Mouse (Mus musculus): ENCODE results near the gene Gm43517. TPM values are rescaled to one million over a fixed set of nuclear protein-coding genes. Genes with fewer than 3 reads are reported as not detected.

Gene Gm43517
- polyA plus RNA-seq, 1 experiment from 2014 or later = not detected

- Histone ChIP-seq H3K4me1 (replicated peaks) (peaks cover 12% of the 10 kb centered on the region), H3K27me3 (peaks cover 83% of the 10 kb centered on the region), H3K4me2 (no peak overlapping the region), H3K27ac (no peak overlapping the region), H3K9me3 (no peaks in the 10 kb centered on the region), H3K9ac (no peak overlapping the region), H3K4me3 (no peak overlapping the region), H3K36me3 (no peaks in the 10 kb centered on the region)
- ATAC-seq (ENCODE audit: low FRiP score) = no peak
- WGBS = 16% methylated on average over 3 of the region's 3 CpGs
Observed at GRCm38 (mm10) chr12:49398636-49399035, 13.7 kb downstream of the Gm43517 start.

- H3K27ac ChIP-seq = no peak overlapping the region
- WGBS = 2% methylated on average over 1 of the region's 1 CpGs
- no peak overlapping the region for H3K9ac ChIP-seq
- peaks cover 81% of the 10 kb centered on the region for H3K27me3 ChIP-seq
- no peak overlapping the region for H3K4me3 ChIP-seq
- no peaks in the 10 kb centered on the region for H3K36me3 ChIP-seq
- H3K9me3 ChIP-seq = no peaks in the 10 kb centered on the region
- H3K4me1 ChIP-seq (replicated peaks) = peaks cover 12% of the 10 kb centered on the region
- ATAC-seq (ENCODE audit: low FRiP score) = no peak
- no peak overlapping the region for H3K4me2 ChIP-seq
Observed at GRCm38 (mm10) chr12:49399611-49400010, 14.6 kb downstream of the Gm43517 start.

DNA sequence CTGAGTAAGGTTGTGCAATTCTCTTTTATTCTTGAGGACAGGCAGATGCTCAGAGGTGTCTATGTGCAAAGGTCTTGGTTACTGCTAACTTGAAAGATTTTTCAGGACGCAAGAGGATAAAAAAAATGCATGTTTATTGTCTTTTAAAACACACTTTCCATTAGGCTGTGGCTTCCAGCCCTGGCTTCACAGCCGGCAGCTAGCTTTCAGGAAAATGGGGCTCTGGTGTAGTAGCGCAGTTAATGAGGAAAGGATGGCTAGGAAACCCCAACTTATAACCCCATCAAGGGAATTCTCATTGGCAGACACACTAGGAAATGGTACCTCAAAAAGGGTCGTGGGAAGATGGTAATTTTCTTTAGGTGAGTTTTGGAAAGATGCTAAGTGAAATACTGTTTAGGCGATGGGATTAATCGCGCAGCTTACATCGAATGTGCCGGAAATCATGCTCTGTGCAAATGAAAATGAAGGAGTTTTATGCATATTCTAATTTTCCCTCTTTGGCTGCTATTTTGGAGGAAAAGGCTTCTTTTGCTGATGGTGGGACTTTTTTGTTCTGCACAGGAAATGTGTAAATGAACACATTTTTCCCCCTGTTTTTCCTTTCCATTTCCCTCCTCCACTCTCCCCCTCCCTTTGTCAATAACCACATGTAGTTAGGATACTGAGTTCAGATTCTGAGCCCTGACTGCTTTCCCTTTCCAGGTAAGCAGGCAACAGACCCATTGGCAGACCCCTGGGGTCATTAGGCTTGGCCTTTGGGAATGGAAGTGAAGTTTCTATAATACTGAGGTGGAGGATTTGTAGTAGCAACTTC, 15.3 kb downstream of the Gm43517 start:
- Histone ChIP-seq H3K9ac (no peak overlapping the region), H3K4me3 (peak overlapping the region; percentile 41; the same call in 1 of the 2 replicates), H3K27me3 (peaks cover 81% of the 10 kb centered on the region), H3K4me2 (no peak overlapping the region), H3K4me1 (replicated peaks) (peaks cover 12% of the 10 kb centered on the region), H3K9me3 (no peaks in the 10 kb centered on the region), H3K36me3 (no peaks in the 10 kb centered on the region), H3K27ac (no peak overlapping the region)
- WGBS = 3% methylated on average over 9 of the region's 9 CpGs
- ATAC-seq (ENCODE audit: low FRiP score) = no peak

- Histone ChIP-seq H3K4me3 (peak overlapping the region; percentile 41), H3K4me2 (peak overlapping the region; percentile 70), H3K27ac (no peak overlapping the region), H3K27me3 (peaks cover 78% of the 10 kb centered on the region), H3K9ac (no peak overlapping the region), H3K36me3 (no peaks in the 10 kb centered on the region), H3K9me3 (no peaks in the 10 kb centered on the region), H3K4me1 (replicated peaks) (peaks cover 12% of the 10 kb centered on the region)
- under 1% methylated on average over 8 of the region's 8 CpGs for WGBS
- ATAC-seq (ENCODE audit: low FRiP score) = peak; percentile 83
Observed at GRCm38 (mm10) chr12:49400853-49401118, 15.8 kb downstream of the Gm43517 start.

DNA sequence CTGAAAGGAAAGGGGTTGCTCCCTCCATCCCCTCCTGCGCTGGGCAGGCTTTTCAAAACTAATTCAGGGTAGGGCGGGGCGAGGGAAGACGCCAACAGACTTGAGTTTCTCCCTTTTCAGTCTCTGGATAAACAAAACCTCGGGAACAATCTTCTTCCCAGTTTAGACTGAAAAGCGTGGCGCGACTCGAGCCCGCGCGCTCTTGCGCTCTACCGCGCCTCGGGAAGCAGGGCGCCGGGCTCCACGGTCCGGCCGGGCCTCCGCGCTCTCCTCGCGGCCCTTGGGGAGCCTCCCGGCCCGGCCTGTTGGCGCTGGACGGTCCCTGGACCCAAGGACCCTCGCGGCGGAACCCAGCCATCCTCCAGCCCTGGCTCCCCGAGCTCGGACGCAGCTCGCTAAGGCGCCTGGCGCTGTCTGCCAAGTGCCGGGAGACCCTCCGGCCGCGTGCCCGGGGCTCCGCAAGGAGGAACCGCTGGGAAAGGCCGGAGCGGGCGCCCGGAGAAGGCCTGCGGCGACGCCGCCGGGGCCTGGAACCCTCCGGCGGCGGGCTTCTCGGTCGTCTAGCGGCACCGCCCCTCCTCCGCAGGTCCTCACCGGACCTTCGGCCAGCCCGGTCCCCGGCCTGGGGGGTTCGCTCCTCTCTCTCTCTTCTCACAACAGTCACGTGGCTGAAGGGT, 16.3 kb downstream of the Gm43517 start:
- Histone ChIP-seq H3K27me3 (peaks cover 74% of the 10 kb centered on the region), H3K4me1 (replicated peaks) (peaks cover 12% of the 10 kb centered on the region), H3K4me2 (peak overlapping the region; percentile 70), H3K4me3 (peak overlapping the region; percentile 41), H3K9me3 (no peaks in the 10 kb centered on the region), H3K9ac (peak overlapping the region; percentile 60), H3K27ac (no peak overlapping the region), H3K36me3 (no peaks in the 10 kb centered on the region)
- under 1% methylated on average over 68 of the region's 68 CpGs for WGBS
- peak; percentile 86 for ATAC-seq (ENCODE audit: low FRiP score)

GRCm38 (mm10) chr12:49401796-49402130, 16.8 kb downstream of the Gm43517 start:
- no peak overlapping the region for H3K27ac ChIP-seq
- H3K4me2 ChIP-seq = peak overlapping the region; percentile 70
- H3K9ac ChIP-seq = peak overlapping the region; percentile 60
- peaks cover 12% of the 10 kb centered on the region for H3K4me1 ChIP-seq (replicated peaks)
- H3K36me3 ChIP-seq = no peaks in the 10 kb centered on the region
- peak; percentile 30; the same call in 1 of the 2 replicates for ATAC-seq (ENCODE audit: low FRiP score)
- H3K27me3 ChIP-seq = peaks cover 71% of the 10 kb centered on the region
- H3K4me3 ChIP-seq = peak overlapping the region; percentile 41
- H3K9me3 ChIP-seq = no peaks in the 10 kb centered on the region
- 3% methylated on average over 5 of the region's 5 CpGs for WGBS

DNA sequence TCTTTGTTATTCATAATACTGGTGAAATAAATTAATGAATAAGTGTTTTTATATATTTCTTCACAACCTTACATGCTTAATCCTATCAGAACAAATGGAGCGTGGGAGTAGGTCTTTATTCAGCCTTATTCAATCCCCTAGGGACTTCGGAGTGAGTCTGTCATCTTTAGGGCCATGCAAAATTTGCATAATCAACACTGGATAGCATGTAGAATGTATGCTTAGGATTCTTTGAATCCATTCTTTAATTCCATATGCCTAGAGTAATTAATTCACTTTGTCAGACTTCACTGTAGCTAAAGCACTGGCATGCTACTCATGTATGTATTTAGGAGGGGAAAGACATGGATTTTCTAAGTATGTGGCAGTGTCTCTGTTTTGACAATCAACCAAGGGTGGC, 24.9 kb downstream of the Gm43517 start:
- Histone ChIP-seq H3K4me3 (no peak overlapping the region), H3K27ac (no peak overlapping the region), H3K27me3 (peaks cover 17% of the 10 kb centered on the region), H3K36me3 (no peaks in the 10 kb centered on the region), H3K4me1 (replicated peaks) (no peaks in the 10 kb centered on the region), H3K9me3 (no peaks in the 10 kb centered on the region), H3K9ac (no peak overlapping the region), H3K4me2 (no peak overlapping the region)
- ATAC-seq (ENCODE audit: low FRiP score) = no peak
- WGBS = 47% methylated on average over 2 of the region's 2 CpGs

DNA sequence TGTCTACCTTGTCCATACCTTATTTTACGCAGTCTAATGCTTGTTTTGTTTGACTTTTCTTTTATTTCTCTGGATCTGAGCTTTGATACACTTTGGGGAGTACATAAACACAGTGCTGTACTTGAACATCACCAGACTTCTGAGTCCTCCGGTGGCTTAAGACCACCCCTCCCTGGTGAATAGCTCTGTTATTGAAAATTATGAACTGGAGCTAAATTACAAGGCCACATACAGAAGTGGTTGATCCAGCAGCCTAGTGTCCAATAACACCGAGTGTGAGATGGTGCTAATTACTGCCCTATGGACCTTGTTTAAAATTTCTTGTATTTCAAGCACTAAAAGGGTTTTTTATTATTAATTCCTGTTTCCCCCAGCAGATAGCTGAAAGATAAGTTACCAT, 33.0 kb downstream of the Gm43517 start:
- 83% methylated on average over 3 of the region's 3 CpGs for WGBS
- Histone ChIP-seq H3K9ac (no peak overlapping the region), H3K36me3 (no peaks in the 10 kb centered on the region), H3K4me2 (no peak overlapping the region), H3K27ac (no peak overlapping the region), H3K4me3 (no peak overlapping the region), H3K4me1 (replicated peaks) (no peaks in the 10 kb centered on the region), H3K27me3 (no peaks in the 10 kb centered on the region), H3K9me3 (no peaks in the 10 kb centered on the region)
- no peak for ATAC-seq (ENCODE audit: low FRiP score)

Other genes with a start within 250 kb of the Gm43517 start
- 0.40 and 0.44 TPM in 2 replicates for gene Foxg1, start 2.5 kb upstream of the Gm43517 start, polyA plus RNA-seq (2015; fragmentation: Nextera tagmentation; extraction: Ambion mirVana)

All from hindbrain, embryonic 13.5 days (tissue).